ENCODE assay signal across 9 mouse cellular contexts in the genomic region with DNA sequence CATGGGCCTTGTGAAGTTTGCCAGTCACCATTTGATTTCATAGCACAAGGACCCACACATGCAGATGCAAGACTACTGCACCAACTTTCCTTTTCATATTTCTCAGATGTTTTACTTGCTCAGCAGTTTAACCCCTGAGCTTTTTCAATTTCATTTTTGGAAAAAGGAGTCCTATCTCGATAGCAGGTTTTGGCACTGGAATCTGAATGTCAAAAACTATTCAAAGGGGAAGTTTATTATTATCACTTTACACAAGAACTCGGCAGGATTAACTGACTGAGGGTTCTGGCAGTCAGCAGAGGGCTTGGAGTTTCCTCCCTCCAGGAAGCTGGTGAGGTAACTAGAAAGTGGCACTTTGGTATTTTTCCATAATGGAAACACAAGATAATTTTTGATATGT. TPM values are rescaled to one million over a fixed set of nuclear protein-coding genes. Genes with fewer than 3 reads are reported as not detected.
DNase-seq lines count a peak whose midpoint lies in the region; ATAC-seq and TF ChIP-seq lines count a peak whose summit lies in the region.
"Had no signal": no experiment of that assay in that cellular context is flagged by ENCODE, and none has a peak within 500 bp of the region (broad histone marks: within the 10 kb centered on the region; RNA-seq: fewer than 3 reads in every experiment).

No protein-coding gene starts in this region.

- no peak for DNase-seq in kidney, postnatal 4 days
- no peak for DNase-seq in cerebellum, postnatal 25 days
- no peak for DNase-seq in left cerebral cortex, postnatal 14 days (ENCODE audit: low spot score in 2 of 2)
- DNase-seq: kidney, postnatal 36 days had no signal

- H3K27ac ChIP-seq in kidney, embryonic 15.5 days: no peak overlapping the region
- H3K27ac ChIP-seq in cortical plate, adult 2 months (ENCODE audit: insufficient read depth, low read length): no peak overlapping the region
- no peak overlapping the region for H3K27ac ChIP-seq in hindbrain, embryonic 13.5 days
- H3K27ac ChIP-seq in macrophage: peak overlapping the region; percentile 8; the same call in 1 of the 2 replicates

- peak overlapping the region; percentile 87 for H3K4me2 ChIP-seq in kidney, embryonic 15.5 days
- peak overlapping the region; percentile 70 for H3K4me2 ChIP-seq in hindbrain, embryonic 13.5 days

- H3K4me1 ChIP-seq in kidney, embryonic 15.5 days: peaks cover 11% of the 10 kb centered on the region
- peaks cover 4% of the 10 kb centered on the region for H3K4me1 ChIP-seq in cortical plate, adult 2 months (ENCODE audit: control insufficient read depth, insufficient read depth, low read length)
- H3K4me1 ChIP-seq in hindbrain, embryonic 13.5 days (replicated peaks): peaks cover 19% of the 10 kb centered on the region

- TF ChIP-seq POLR2A in cortical plate, adult 2 months (IDR thresholded peaks at IDR 0.05; ENCODE audit: extremely low read depth, insufficient read depth, low read length): no peak

- no peaks in the 10 kb centered on the region for H3K9me3 ChIP-seq in kidney, embryonic 15.5 days (replicated peaks)
- no peaks in the 10 kb centered on the region for H3K9me3 ChIP-seq in hindbrain, embryonic 13.5 days

- H3K4me3 ChIP-seq in kidney, embryonic 15.5 days (replicated peaks): peak overlapping the region; percentile 75
- peak overlapping the region; percentile 82 for H3K4me3 ChIP-seq in cortical plate, adult 2 months (ENCODE audit: insufficient read depth, low read length)
- H3K4me3 ChIP-seq in hindbrain, embryonic 13.5 days: peak overlapping the region; percentile 72; the same call in 1 of the 2 replicates
- H3K4me3 ChIP-seq in macrophage (ENCODE audit: inconsistent target): peak overlapping the region; percentile 95

- no peak for TF ChIP-seq CTCF in cortical plate, adult 2 months (IDR thresholded peaks at IDR 0.05; ENCODE audit: extremely low read depth, insufficient read depth, low read length)

- H3K36me3 ChIP-seq in kidney, embryonic 15.5 days: no peaks in the 10 kb centered on the region
- no peaks in the 10 kb centered on the region for H3K36me3 ChIP-seq in hindbrain, embryonic 13.5 days
- H3K36me3 ChIP-seq in macrophage (ENCODE audit: inconsistent target): no peaks in the 10 kb centered on the region

- intact Hi-C loops in left cerebral cortex, postnatal 14 days (cut with DNase I): no loop called here

- 55% methylated on average over 2 of the region's 2 CpGs for WGBS in kidney, embryonic 15.5 days
- WGBS in hindbrain, embryonic 13.5 days: 75% methylated on average over 2 of the region's 2 CpGs
- WGBS in macrophage (ENCODE audit: missing documents): 4% methylated on average over 2 of the region's 2 CpGs

- H3K79me2 ChIP-seq in macrophage (ENCODE audit: inconsistent target): peaks cover 65% of the 10 kb centered on the region

- H3K9ac ChIP-seq in kidney, embryonic 15.5 days: no peak overlapping the region
- no peak overlapping the region for H3K9ac ChIP-seq in hindbrain, embryonic 13.5 days

- H3K27me3 ChIP-seq in kidney, embryonic 15.5 days: no peaks in the 10 kb centered on the region
- no peaks in the 10 kb centered on the region for H3K27me3 ChIP-seq in hindbrain, embryonic 13.5 days

- no peak for ATAC-seq in kidney, embryonic 15.5 days (replicated peaks; ENCODE audit: low FRiP score)
- ATAC-seq in hindbrain, embryonic 13.5 days (ENCODE audit: low FRiP score): no peak
- no peak for ATAC-seq in megakaryocyte, adult 5-6 weeks (ENCODE audit: poor library complexity, severe bottlenecking)

RNA-seq across cellular contexts. Expression of a gene that starts 1.9 kb away (rescaled TPM):
- 4.3 and 5.0 TPM in 2 replicates for polyA plus RNA-seq in kidney, embryonic 15.5 days (2015; fragmentation: Nextera tagmentation; extraction: Ambion mirVana)
- polyA plus RNA-seq in cortical plate, adult 2 months (2012; rRNA removed): 39.6 and 40.7 TPM in 2 replicates
- 6.1 and 6.9 TPM in 2 replicates for polyA plus RNA-seq in hindbrain, embryonic 13.5 days (2015; fragmentation: Nextera tagmentation; extraction: Ambion mirVana)
- total RNA-seq in macrophage (2018; cell fraction: chromatin; rRNA removed): 100 to 1,000 TPM in 1 of 26 experiments, 10 to 100 TPM in 24, 1 to 10 TPM in 1; 7.8 to 227 (median 21.6) TPM
- total RNA-seq in macrophage (2018; cell fraction: cytosol; rRNA removed): 10 to 100 TPM in 20 of 26 experiments, 1 to 10 TPM in 6; 7.5 to 28.6 (median 13.6) TPM
- total RNA-seq in macrophage (2018; cell fraction: nucleus; rRNA removed): 100 to 1,000 TPM in 1 of 26 experiments, 10 to 100 TPM in 24, 1 to 10 TPM in 1; 9.1 to 182 (median 26.6) TPM
- polyA plus RNA-seq in macrophage (2018): 2.7 to 9.6 TPM (median 5.5 TPM) in 3 replicates
- 6.7 and 8.1 TPM in 2 replicates for total RNA-seq in megakaryocyte, adult 5-6 weeks (2015)
- 10.5 and 11.2 TPM in 2 replicates for total RNA-seq in megakaryocyte, adult 5-6 weeks (2017)
- total RNA-seq in left cerebral cortex, postnatal 14 days (2021): 10 to 100 TPM; 45.6 to 47.0 TPM

RNA-seq across cellular contexts. Expression of a gene that starts 47.4 kb away (rescaled TPM):
- 3.8 and 4.9 TPM in 2 replicates for polyA plus RNA-seq in kidney, embryonic 15.5 days (2015; fragmentation: Nextera tagmentation; extraction: Ambion mirVana)
- polyA plus RNA-seq in cortical plate, adult 2 months (2012; rRNA removed): 10.6 and 10.9 TPM in 2 replicates
- polyA plus RNA-seq in hindbrain, embryonic 13.5 days (2015; fragmentation: Nextera tagmentation; extraction: Ambion mirVana): 0.95 and 1.1 TPM in 2 replicates
- total RNA-seq in macrophage (2018; cell fraction: chromatin; rRNA removed): 1,000 to 10,000 TPM in 15 of 26 experiments, 100 to 1,000 TPM in 11; 114 to 2,258 (median 1,059) TPM
- total RNA-seq in macrophage (2018; cell fraction: cytosol; rRNA removed): 100 to 1,000 TPM in 13 of 26 experiments, 10 to 100 TPM in 13; 29.2 to 260 (median 133) TPM
- total RNA-seq in macrophage (2018; cell fraction: nucleus; rRNA removed): 1,000 to 10,000 TPM in 2 of 26 experiments, 100 to 1,000 TPM in 23, 10 to 100 TPM in 1; 85.8 to 1,685 (median 611) TPM
- 21.4 to 62.2 TPM (median 23.5 TPM) in 3 replicates for polyA plus RNA-seq in macrophage (2018)
- 18.0 and 26.5 TPM in 2 replicates for total RNA-seq in megakaryocyte, adult 5-6 weeks (2015)
- total RNA-seq in megakaryocyte, adult 5-6 weeks (2017): 14.1 and 15.3 TPM in 2 replicates
- total RNA-seq in left cerebral cortex, postnatal 14 days (2021): 1 to 10 TPM; 4.8 to 6.5 TPM
